Mouse (Mus musculus): Measurements from ENCODE around the gene Ino80d.

Gene Ino80d

GRCm38 (mm10) chr1:62984566-62984965, 129.9 kb downstream of the Ino80d start:
- DNase-seq, result peak; percentile 61

- no peak for DNase-seq
Measured at GRCm38 (mm10) chr1:62976742-62977141, 137.7 kb downstream of the Ino80d start.

GRCm38 (mm10) chr1:62966885-62967284, 147.6 kb downstream of the Ino80d start:
- peak; percentile 13 for DNase-seq

- peak; percentile 73 for DNase-seq
Measured at GRCm38 (mm10) chr1:62964291-62964690, 150.2 kb downstream of the Ino80d start.

GRCm38 (mm10) chr1:62956942-62957645, 157.4 kb downstream of the Ino80d start:
- no peak for DNase-seq

GRCm38 (mm10) chr1:62956526-62956925, 157.9 kb downstream of the Ino80d start:
- DNase-seq, result no peak

GRCm38 (mm10) chr1:62955340-62955739, 159.1 kb downstream of the Ino80d start:
- no peak for DNase-seq

GRCm38 (mm10) chr1:62953036-62953435, 161.4 kb downstream of the Ino80d start:
- DNase-seq, result no peak

- DNase-seq, result no peak
Measured at GRCm38 (mm10) chr1:62952319-62952718, 162.1 kb downstream of the Ino80d start.

- DNase-seq, result peak; percentile 63
Measured at GRCm38 (mm10) chr1:62951067-62951809, 163.2 kb downstream of the Ino80d start.

- DNase-seq, result no peak
Measured at GRCm38 (mm10) chr1:62950526-62950925, 163.9 kb downstream of the Ino80d start.

- DNase-seq, result peak; percentile 12
Measured at GRCm38 (mm10) chr1:62947807-62948206, 166.7 kb downstream of the Ino80d start.

- DNase-seq, result no peak
Measured at GRCm38 (mm10) chr1:62946987-62947386, 167.5 kb downstream of the Ino80d start.

- DNase-seq, result no peak
Measured at GRCm38 (mm10) chr1:62934752-62935329, 179.6 kb downstream of the Ino80d start.

- DNase-seq, result peak; percentile 36
Measured at GRCm38 (mm10) chr1:62934100-62934513, 180.4 kb downstream of the Ino80d start.

GRCm38 (mm10) chr1:62933288-62934099, 181.0 kb downstream of the Ino80d start:
- no peak for DNase-seq

GRCm38 (mm10) chr1:62929477-62929876, 185.0 kb downstream of the Ino80d start:
- DNase-seq, result peak; percentile 83

GRCm38 (mm10) chr1:62919219-62919618, 195.2 kb downstream of the Ino80d start:
- DNase-seq, result no peak

GRCm38 (mm10) chr1:62916609-62917008, 197.9 kb downstream of the Ino80d start:
- DNase-seq, result no peak

- no peak for DNase-seq
Measured at GRCm38 (mm10) chr1:62914495-62914894, 200.0 kb downstream of the Ino80d start.

GRCm38 (mm10) chr1:62911426-62911825, 203.0 kb downstream of the Ino80d start:
- no peak for DNase-seq

- no peak for DNase-seq
Measured at GRCm38 (mm10) chr1:62909126-62909525, 205.3 kb downstream of the Ino80d start.

- no peak for DNase-seq
Measured at GRCm38 (mm10) chr1:62908508-62908907, 206.0 kb downstream of the Ino80d start.
